Mouse (Mus musculus): ENCODE measurements at regions not wholly inside any gene's neighbourhood (a gene's known extent, or its start where the extent isn't known, plus 50 kb on each side); places are given as distances from the start of the nearest gene placed in this dataset.

DNA sequence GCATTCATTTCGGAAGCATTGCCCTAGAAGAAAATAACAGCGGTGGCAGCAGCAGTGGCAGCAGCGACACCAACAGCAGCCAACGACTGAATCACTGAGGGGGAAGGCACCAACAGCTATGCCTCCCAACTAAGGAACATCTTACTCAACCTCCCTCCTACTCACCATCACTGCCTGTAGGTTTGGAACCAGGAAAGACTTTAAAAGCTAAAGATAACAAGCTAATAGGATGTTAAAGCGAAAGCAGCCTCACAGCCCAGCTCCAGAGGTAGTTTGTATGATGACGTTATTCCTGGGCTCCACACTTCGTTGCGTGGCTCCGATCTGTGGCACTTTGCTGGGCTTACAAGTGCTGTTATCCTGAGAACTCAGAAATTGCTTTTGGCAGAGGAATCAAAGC lies 289.6 kb downstream of the Cd83 start:
- no peak for DNase-seq (ENCODE audit: low read depth, low spot score)

DNA sequence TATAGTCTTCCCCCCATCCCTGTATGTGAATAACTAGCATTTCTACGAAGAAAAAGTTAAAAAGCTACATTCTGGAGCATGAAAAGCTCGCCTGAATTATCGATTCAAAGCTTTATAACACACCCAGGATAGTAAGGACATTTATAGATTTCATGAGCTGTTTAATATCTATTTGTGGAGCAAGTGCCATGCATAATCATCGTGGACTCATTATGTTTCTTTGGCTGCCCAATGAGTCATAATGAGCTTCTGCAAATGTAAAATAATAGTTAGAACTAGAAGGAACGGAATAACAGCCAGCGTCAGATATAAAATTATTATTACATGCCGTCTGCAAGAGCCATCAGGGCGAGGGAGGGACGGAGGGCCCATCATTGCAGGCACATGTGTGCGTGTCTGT lies 292.4 kb downstream of the Cd83 start:
- DNase-seq (ENCODE audit: low read depth, low spot score) = no peak

DNA sequence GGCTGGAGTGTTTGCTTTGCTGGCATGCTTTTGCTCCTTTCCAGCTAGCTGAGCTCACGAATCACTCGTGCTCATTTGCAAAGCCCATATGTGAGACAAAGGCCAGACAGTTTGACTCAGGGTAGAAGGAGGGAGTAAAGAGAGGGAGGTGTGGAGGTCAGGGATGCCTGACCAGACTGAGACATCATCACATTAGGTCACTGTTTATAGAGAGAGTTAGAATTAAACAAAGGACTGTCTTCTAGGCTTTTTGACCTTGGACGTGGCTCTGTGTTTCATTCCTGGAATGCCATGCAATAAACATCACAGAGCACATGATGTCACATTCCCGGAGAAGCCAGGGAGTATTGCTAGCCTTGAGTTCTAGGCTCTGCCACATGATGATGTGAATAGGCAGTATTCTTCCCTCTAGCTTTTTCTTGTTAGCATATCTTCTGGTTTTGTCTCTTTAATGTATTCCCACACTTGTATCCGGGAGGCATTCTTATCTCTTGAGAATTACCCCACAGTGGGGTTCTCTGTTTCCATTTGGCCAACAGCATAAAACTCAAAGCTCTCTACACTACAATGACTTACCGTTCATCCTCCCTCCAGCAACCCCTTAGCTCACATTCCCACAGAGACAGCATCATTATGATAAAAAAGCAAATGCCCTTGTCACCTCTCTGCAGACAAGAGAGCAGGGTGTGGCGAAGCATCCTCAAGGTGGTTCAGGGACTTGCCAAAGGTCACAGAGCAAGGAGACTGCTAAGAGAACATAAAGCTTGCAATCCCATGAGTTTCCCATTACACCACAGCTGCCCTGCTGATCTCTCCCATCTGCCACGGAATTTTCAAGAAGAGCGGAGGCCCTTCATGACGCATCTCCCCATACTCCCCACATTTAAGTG lies 301.3 kb downstream of the Cd83 start:
- no peak for DNase-seq (ENCODE audit: low read depth, low spot score)

DNA sequence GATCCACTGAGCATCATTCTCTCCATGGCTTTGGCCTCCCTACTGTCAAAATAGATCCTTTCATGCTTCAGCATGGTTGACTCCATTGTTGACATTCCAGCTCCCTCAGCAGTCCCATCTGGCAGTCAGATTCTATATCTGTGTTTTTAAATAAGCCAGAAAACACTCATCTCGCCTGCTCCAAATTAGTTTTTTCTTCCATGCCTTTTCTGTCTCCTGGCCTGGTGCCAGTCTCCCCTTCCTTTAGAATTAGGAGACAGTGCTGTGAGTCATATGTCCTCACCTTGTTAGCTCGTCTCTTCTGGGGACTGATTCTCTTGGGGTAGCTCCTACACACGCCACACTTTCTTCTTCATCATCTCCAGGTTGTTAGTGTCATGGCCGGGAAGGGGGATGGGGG lies 302.2 kb downstream of the Cd83 start:
- no peak for DNase-seq (ENCODE audit: low read depth, low spot score)

DNA sequence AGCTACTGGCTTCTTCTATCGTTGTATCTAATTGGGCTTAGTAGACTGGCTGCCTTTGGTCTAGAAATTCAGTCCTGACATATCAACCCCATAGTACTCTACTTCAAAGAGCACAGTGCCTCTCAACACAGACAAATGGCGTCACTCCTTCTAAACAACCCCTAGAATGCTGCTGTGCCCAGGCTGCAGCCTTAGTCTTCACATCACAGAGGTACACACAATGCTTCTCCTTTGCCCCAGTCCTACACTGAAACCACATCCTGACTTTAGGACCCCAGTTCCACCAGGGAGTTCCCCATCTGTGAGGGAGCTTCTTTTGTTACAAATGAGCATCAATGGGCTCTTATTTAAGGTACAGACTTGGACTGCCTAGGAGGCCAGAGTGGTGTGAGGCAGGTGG lies 312.6 kb downstream of the Cd83 start:
- no peak for DNase-seq (ENCODE audit: low read depth, low spot score)

DNA sequence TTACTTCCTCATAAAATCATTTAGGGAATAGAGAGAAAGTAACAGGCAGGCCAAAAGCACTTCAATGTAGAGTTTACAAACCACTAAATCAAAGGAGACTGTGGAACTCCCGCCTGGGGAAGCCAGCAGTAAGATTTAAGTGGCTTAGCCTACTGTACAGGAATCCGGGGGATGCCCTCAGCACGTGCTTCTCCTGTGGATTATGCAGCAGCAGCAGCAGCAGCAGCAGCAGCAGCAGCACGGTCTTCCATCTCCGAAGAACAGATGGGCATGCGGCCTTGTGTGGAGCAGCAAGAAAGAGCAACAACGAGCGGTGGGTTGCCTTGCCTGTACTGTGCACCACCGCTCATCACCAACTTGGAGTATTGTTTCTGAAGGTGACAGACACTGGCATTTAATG lies 314.9 kb downstream of the Cd83 start:
- DNase-seq (ENCODE audit: low read depth, low spot score) = no peak

DNA sequence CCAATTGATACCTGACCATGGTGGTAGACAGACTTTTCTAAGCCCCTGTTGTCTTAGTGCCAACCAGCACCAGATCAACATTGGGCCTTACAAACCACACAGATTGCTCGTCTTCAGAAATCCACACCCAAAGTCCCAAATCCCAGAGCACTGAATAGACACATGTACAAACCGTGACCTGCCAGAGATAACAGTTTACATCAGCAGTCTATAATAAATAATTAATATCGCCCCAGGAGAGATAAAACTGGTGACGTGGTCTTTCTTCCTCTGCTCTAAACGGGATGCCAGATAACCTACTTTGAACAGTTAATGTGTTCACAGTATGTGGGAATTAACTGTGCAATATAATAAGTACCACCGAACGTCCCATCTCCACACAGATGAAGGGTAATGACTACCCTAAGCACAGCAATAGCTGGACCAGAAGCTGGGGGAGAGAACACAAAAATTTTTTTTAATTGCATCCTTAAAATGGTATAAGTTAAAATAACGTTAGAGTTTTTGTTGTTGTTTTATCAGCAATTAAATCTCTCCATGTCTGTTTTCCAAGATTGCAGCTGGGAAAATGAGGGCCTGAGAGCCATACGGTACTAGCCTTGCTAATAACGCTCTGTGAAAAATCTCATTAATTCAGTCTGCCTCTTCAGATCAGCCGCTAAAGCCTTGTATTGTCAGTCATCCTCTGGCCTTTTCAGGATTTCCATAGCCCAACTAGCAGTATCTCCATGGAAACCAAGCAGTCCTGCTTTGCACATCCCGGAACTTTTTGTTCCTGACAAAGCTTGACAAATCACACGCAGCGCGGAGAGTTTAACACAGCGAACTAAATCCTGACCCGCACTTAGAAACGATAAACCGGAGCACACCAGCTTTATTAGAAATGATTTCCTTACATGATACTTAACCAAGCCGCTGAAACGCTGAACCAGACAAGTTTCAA lies 315.8 kb downstream of the Cd83 start:
- no peak for DNase-seq (ENCODE audit: low read depth, low spot score)

DNA sequence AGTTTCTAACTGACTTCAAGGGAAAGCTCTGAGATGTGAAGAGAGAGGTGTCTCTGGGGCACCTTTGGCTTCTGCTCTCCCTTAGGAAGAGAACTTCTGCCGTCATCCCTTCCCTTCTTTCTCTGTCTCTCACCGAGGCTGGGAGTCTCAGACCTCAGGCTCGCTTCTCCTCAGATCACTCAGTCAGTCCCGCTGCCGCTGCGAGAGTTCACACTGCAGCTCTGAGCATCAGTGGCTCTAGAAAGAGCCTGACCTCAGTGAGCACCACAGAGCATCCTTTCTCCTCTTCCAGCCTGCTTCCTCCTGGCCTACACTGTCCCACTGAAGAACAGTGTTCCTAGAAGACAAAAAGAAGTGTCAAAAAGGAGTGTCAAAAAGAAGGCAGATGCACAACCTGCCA lies 316.6 kb downstream of the Cd83 start:
- DNase-seq (ENCODE audit: low read depth, low spot score) = no peak

DNA sequence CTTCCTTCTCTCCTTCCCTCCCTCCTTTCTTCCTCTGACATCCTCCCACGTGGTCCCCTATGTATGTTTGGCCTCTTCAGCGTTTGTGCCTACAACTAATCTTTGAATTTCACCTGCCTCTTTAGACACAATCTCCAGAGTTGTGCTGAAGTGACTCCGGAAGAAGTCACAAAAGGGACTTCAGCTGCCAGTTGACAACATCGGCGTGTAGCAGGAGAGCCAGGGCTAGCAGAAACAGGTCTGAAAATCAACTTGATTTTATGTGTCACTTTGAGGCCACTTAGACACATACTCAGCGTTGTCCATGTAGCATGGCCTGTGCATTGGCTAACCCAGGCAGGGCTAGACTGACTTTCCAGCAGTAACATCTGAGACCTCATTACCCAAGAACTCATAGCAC lies 317.2 kb downstream of the Cd83 start:
- no peak for DNase-seq (ENCODE audit: low read depth, low spot score)

DNA sequence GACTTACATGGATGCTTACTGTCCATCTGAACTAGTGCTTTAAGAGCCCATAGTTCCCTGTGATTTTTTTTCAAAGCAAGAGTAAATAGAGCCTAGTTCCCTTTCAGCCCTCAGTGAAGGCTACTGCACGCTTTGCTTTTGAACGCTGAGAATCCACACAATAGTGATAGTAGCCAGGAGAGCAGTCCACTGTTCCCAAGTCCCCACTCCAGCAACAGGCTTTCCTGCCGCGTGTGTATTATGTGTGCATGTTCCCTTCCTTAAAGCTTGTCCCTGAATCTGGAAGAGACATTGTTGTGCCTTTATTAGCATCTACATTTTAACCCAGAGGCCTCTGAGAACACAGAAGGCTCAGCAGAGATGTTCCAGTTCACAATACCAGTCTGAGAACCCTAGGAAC lies 317.7 kb downstream of the Cd83 start:
- no peak for DNase-seq (ENCODE audit: low read depth, low spot score)

DNA sequence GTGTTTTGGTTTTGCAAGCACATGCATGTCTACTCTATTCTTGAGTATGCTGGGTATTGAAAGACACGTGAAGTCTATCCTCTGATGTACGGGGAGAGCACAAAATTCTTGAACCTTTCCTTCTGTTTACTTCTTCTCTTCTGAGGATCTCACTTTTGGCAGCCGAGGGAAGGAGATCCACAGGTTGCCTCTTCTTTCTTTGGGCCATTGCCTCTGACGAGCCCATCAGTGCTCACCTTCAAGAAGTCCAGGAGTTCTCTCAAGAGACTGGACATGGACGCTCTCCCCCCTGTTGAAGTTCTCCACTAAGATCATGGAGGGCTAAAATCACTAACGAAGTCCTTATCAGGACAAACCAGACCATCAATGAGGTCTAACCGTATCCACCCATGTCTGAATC lies 318.8 kb downstream of the Cd83 start:
- no peak for DNase-seq (ENCODE audit: low read depth, low spot score)

DNA sequence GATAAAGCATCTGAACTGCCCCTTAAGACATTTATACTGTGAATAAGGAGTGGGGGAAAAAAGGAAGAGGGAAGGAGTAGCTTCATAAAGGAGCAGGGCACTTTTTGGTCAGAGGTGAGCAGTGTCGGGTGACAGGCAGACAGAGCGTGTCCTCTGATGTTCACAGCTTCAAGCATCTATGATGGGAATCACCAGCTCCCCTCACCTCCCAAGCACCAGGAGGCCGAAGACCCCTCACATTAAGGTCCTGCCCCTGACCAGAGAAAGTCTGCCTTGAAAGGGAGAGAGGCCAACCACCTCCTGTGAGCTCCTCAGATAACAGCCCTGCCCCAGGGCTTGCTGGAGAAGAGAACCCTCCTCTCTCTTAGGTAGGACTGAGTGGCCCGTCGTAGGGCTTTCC lies 320.6 kb downstream of the Cd83 start:
- DNase-seq (ENCODE audit: low read depth, low spot score) = no peak

DNA sequence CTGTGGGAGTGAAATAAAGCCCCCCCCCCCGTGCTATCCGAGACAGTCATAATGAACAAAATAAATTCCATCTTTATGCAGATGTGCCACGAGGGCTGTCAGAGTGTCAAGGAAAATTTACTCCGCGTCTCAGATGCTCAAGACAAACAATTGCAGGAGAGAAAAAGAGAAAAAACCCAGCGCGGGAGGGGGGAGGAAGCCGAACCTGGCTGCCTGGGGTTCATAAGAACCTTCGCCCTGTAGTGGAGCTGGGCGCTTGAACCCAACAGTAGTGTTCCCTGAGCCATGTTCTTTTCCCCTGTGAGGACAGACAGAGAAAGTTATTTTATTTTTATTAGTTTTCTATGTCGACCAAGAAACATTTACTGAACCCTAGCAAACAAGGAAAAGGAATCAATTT lies 324.1 kb downstream of the Cd83 start:
- no peak for DNase-seq (ENCODE audit: low read depth, low spot score)

DNA sequence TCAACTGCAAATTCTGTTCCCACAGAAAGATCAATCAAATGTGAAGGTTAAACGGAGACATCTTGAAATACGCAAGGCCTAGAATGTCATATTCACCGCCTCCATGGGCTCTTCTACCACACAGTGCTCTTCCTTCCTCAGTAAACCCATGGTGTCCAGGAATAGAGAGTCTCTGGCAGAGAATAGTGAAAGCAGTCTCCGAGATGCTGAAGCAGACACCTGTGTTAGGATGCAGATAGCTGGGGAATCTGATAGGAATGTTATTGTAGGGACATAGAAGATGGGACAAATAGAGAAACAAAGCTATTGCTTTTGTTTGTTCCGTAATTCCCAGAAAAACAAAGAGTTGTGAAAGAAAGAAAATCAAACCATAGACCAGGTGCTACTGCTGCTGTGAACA lies 328.5 kb downstream of the Cd83 start:
- DNase-seq (ENCODE audit: low read depth, low spot score) = no peak

DNA sequence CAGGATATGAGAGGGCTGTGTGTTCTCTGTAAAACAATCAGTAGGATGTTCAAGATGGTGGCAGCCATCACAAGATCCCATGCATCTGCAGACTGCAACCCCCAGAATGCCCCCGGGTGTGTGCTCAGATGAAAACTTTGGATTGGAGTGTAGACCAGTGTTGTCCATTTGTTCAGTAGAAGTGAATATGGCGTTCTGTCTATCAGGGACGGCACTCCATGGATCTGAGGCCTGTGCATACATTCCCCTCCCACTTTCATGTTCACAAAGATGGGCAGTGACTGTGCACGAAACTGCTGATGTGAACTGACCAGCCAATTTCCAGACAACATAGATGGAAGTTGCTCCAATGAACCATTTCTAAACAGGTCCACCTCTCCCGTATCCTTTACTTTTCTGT lies 330.3 kb downstream of the Cd83 start:
- DNase-seq (ENCODE audit: low read depth, low spot score) = no peak

DNA sequence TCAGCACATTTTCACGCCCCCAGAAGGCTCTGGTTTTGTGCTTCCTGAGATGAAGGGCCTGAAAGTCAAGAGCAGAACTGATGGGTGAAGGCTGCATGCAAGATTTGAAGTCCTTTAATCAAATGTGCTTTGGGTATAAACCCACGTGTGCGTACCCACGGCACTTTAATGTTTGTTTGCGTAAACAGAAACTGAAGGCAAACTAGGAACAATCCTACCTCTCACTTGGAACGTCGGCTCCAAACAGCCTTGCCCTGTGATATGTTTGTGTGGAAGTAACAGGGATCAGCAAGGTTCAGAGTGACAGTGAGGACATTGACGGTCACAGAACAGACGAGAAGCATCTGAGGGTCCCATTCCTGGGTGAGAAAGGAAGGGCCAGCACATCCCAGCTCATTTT lies 333.3 kb downstream of the Cd83 start:
- no peak for DNase-seq (ENCODE audit: low read depth, low spot score)

DNA sequence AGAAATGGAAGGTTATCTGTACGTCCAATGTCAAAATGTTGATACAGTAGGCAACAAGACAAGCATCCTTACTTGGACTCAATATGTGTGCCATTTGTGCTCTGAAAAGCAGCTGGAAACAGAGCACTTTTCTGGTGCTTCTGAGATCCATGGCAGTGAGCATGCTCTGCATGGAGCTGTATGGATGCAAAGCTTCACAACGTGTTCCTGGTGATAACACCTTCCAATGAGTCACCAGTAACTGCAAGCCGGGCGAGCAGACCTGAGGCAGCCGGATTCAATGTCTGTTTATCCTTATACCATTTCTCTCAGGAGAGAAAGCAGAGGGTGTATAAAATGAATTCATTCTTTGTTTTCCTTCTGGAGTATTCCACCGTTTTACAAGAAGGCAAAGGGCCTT lies 334.3 kb downstream of the Cd83 start:
- DNase-seq (ENCODE audit: low read depth, low spot score) = no peak

DNA sequence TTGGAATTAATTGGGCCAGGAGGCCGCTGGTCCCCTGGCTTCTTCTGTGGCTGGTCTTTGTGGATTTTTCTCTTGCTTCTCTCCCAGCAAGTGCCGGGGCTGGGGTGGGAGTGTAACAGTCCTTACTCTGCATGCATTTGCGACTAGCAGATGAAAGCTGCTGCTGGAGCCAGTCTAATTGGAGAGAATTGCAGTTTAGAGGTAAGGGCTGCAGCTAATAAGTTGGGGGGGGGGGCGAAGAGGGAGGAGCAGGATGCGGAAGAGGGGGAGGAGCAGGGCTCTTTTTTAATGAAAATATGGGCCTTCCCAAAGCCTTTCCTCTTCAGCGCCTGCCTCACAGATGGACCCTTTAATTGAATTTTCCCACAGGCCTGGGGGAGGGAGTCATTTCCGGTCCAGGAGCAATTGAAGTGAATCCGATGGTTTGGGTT lies 336.7 kb downstream of the Cd83 start:
- no peak for DNase-seq (ENCODE audit: low read depth, low spot score)

DNA sequence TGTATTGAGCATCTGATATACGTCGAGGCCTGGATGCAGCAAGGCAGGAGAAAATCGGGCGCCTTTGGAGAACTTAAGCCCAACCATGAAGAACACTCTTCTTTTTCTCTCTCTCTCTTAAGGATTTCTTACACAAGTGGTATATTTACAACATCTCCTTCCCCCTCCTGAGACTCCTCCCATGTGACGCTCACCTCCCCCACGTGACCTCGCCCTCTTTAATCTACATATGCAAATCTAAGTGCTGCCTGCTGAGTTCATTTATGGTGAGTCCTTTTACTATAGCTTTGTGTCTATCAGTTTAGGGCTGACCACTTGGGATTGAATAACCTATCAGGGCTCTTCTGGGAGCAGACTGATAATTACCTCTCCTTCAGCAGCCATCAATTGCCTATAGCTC lies 337.4 kb downstream of the Cd83 start:
- no peak for DNase-seq (ENCODE audit: low read depth, low spot score)

DNA sequence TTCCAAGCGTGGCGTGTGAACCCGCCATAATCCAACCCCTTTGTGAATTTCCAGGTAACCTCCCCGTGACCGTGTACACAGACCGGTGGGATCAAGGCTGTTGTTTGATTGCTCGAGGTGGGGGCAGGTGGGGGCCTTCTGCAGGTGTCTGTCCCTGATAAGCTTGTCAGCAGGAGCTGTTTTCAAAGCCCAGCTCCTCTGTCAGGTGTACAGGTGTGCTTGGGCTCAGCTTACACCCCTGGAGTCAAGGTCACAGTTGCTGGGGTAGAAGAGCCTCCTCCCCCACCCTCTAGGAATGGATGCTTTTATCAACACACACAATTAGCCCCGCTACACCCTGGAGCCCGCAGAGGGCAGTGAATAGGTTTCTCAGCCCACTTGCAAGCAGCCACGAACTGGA lies 341.6 kb downstream of the Cd83 start:
- DNase-seq (ENCODE audit: low read depth, low spot score) = no peak

DNA sequence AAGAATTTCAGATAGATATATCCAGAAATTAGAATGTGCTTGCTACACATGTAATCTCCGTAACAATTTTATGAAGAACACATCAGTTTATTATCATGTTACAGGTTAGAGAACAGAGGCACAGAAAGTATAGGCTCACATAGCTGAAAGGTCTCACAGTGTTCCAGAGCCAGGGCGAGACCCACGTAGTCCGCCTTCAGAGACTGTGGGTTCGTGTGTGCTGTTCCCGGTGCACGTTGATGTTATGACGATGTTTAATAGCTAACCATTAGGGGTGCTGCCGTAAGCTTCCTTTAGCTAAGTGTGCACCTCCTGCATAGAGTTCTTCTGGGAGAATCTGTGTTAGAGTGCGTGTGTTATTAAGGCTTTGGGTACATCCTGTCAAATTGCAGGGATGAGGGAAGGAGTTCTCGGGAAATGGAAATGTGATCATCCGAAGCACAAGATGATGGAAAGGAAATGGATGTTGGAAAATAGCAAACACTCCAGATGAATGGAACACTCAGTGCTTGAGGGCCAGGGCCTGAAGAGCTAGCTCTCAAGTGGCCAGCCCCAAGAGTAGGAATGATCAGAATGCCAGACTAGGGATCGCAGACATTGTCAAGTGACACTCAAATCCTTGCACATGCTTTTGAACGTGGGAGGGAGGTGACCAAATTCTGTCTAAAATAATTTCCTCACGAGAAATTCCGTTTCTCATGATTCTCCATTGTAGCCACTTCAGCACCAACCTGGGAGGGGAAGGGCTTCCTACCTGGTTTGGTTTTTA lies 344.1 kb downstream of the Cd83 start:
- DNase-seq (ENCODE audit: low read depth, low spot score) = no peak

DNA sequence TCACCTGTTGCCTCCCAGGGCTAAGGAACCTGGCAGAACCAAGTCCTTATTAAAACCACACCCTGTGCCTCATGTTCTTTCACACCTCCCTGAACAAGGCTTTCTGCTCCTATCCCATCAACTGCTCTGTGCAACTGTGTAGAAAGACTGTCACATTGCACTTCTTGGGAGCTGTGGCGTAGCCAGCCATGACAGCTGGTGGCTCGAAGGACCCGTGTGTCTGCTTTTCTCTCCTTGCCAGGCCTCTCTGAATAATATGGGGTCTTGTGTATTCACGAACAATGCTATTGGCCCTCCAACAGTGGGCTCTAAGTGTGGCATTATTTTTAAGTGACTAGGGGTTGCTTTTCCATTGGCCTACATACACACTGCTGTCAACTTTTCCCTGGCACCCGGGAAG lies 347.3 kb downstream of the Cd83 start:
- DNase-seq (ENCODE audit: low read depth, low spot score) = no peak
